Mouse (Mus musculus) limb, embryonic 13.5 days (tissue): ENCODE data around the gene Galm. TPM values are rescaled to one million over a fixed set of nuclear protein-coding genes. Genes with fewer than 3 reads are reported as not detected.

Experiments
- ATAC-seq: fragments of 200-750 bp; cut with Nextera tagmentation; 2 replicates; pipeline ENCODE4 v1.8.0; 2017; ENCODE audit warnings: low read depth, moderate number of reproducible peaks, moderate TSS enrichment; ENCODE audit not compliant: low FRiP score
- H3K27ac ChIP-seq: fragments of 300-500 bp; sonication (generic); 2 replicates; pipeline ENCODE4 v1.5.1; 2015; ENCODE audit warnings: inconsistent platforms, mild to moderate bottlenecking, moderate library complexity
- H3K27me3 ChIP-seq: fragments of 300-500 bp; sonication (generic); 2 replicates; pipeline ENCODE4 v1.6.1; 2015; ENCODE audit warnings: mild to moderate bottlenecking, inconsistent platforms
- H3K36me3 ChIP-seq: fragments of 300-500 bp; sonication (generic); 2 replicates; pipeline ENCODE4 v1.6.1; 2015; ENCODE audit warnings: inconsistent platforms, mild to moderate bottlenecking, moderate library complexity
- H3K4me1 ChIP-seq: fragments of 300-500 bp; sonication (generic); 2 replicates; pipeline ENCODE4 v1.6.1; 2015; ENCODE audit warnings: inconsistent platforms
- H3K4me2 ChIP-seq: fragments of 300-500 bp; sonication (generic); replicated peaks from 2 replicates; pipeline ENCODE4 v1.6.1; 2015; ENCODE audit warnings: inconsistent platforms, mild to moderate bottlenecking, moderate library complexity
- H3K4me3 ChIP-seq: fragments of 300-500 bp; sonication (generic); 2 replicates; pipeline ENCODE4 v1.5.1; 2015; ENCODE audit warnings: moderate library complexity, mild to moderate bottlenecking, inconsistent platforms
- H3K9ac ChIP-seq: fragments of 300-500 bp; sonication (generic); 2 replicates; pipeline ENCODE4 v1.6.1; 2015; ENCODE audit warnings: mild to moderate bottlenecking, inconsistent platforms
- H3K9me3 ChIP-seq: fragments of 300-500 bp; sonication (generic); 2 replicates; pipeline ENCODE4 v1.6.1; 2016; ENCODE audit warnings: inconsistent platforms
- WGBS: fragments of 180-500 bp; shearing (Covaris S2); methylation state at CpG from one replicate; pipeline ENCODE4 v1.1.7; 2015; 5-methylcytosine and 5-hydroxymethylcytosine counted together
- polyA plus RNA-seq: library from polyadenylated mRNA; unstranded; fragments of >200 nt; fragmentation: Nextera tagmentation; extraction: Ambion mirVana; gene quantifications from 2 replicates; pipeline ENCODE4 v1.2.1, GENCODE M21; 2015

Galm gene
- polyA plus RNA-seq = 15.5 and 17.2 TPM in 2 replicates

DNA sequence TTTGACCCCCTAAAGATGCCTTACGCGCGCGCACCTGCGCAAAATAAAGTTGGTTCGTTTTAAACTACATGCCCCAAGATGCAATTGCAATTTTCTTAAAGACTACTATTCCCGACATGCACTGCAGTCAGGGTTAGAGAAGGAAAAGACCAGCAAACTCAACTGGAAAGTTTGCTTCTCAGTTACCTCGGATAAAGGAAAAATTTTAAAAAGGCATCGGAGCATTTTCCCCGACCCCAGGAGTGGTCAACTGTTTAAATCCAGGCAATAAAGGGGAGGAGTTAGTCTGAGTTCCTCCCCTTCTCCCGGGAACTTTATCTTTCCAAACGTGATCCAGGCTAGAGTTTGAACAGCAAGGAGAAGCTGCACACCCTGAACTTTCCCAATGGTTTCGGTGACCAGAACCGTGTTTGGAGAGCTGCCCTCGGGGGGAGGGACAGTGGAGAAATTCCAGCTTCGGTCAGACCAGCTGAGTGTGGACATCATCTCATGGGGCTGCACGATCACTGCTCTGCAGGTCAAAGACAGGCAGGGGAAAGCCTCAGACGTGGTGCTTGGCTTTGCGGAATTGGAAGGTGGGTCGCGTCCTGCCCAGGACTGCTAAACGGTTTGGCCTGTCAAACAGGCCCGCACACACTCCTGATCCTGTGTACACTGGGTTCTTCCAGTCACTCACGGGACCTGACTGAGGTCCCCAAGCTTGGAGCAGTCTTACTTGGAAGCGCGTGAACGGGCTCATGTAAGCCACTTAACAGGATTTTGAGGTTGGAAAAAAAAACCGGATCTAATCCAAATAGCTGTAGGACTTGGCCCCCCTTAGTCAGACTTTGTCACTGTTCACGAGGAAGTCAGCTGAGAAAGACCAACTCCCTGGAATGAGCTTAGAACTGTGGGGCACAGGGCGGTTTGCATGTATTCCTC is at the start of gene Galm:
Gene Galm, plus strand, starts transcription at position 141 of the 921 bp plus-strand sequence.
- no peaks in the 10 kb centered on the region for H3K9me3 ChIP-seq
- WGBS = 7% methylated on average over 30 of the region's 30 CpGs
- peaks cover 22% of the 10 kb centered on the region for H3K4me1 ChIP-seq
- no peaks in the 10 kb centered on the region for H3K27me3 ChIP-seq
- H3K27ac ChIP-seq = peak within 1 kb of the TSS; percentile 72
- H3K4me2 ChIP-seq = peak within 1 kb of the TSS; percentile 82
- no peaks in the 10 kb centered on the region for H3K36me3 ChIP-seq
- H3K9ac ChIP-seq = peak within 1 kb of the TSS; percentile 72
- ATAC-seq = peak; percentile 88
- H3K4me3 ChIP-seq = peak within 1 kb of the TSS; percentile 55

DNA sequence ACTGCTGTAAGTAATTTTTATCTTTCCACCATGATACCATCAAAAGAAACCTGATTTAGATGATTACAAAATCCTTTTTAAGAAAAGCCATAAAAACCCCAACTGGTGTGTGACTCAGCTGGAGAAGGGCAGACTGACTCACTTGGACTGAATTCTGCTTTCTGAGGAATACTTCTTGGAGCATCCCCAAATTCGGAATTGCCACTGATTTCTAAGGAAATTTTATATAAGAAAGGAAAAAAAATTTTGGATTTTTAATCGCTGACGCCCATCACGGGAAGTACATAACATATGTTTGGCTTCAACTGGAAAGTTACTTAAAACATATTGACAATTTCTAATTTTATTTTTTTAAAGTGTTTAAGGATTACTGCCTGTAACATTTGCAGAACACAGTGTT is 48.5 kb upstream of the Galm start:
- no peak overlapping the region for H3K4me2 ChIP-seq
- ATAC-seq = no peak
- no peaks in the 10 kb centered on the region for H3K9me3 ChIP-seq
- WGBS = 86% methylated on average over 4 of the region's 4 CpGs
- no peak overlapping the region for H3K4me3 ChIP-seq
- H3K36me3 ChIP-seq = no peaks in the 10 kb centered on the region
- H3K9ac ChIP-seq = no peak overlapping the region
- no peaks in the 10 kb centered on the region for H3K27me3 ChIP-seq
- no peaks in the 10 kb centered on the region for H3K4me1 ChIP-seq
- H3K27ac ChIP-seq = no peak overlapping the region

DNA sequence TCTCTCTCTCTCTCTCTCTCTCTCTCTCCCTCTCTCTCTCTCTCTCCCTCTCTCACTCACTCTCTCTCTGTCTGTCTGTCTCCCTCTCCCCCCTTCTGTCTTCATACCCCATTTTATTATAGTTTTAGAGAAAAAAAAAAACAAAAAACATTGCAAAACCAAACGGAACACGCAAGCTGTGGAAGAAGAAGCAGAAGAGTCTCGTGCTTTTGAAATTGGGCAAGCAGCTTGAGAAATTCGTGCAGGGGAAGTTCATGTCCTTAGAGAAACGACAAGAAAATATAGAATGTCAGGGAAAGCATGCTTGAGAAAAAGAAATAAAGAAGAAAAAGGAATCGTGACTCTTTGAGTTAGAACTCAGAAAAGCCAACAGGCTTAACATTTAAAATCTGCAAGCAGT is 44.0 kb upstream of the Galm start:
- no peak overlapping the region for H3K4me2 ChIP-seq
- no peaks in the 10 kb centered on the region for H3K27me3 ChIP-seq
- peaks cover 7% of the 10 kb centered on the region; the same call in 1 of the 2 replicates for H3K9me3 ChIP-seq
- 72% methylated on average over 6 of the region's 6 CpGs for WGBS
- no peaks in the 10 kb centered on the region for H3K4me1 ChIP-seq
- H3K4me3 ChIP-seq = no peak overlapping the region
- H3K36me3 ChIP-seq = no peaks in the 10 kb centered on the region
- no peak overlapping the region for H3K27ac ChIP-seq
- ATAC-seq = no peak
- H3K9ac ChIP-seq = no peak overlapping the region

DNA sequence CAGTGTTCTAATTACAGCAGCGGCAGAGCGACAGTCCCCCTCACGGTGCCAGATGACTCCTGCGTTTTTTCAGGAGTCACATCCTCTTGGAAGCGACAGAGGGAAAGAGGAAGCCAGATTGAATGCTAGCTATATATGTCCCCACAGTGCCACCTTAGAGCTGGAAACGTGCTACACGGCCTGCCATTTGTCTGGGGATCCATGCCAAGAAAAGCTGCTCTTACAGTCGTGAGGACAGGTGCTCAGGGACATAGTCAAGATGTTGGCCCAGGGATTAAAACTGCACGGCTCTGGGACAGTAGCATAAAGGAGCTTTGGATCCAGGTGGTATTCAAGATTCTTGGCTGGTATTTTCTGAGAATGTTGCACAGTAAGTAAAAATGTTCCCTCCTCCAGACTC is 42.8 kb upstream of the Galm start:
- no peaks in the 10 kb centered on the region for H3K36me3 ChIP-seq
- no peaks in the 10 kb centered on the region for H3K27me3 ChIP-seq
- ATAC-seq = no peak
- 68% methylated on average over 9 of the region's 9 CpGs for WGBS
- H3K4me3 ChIP-seq = no peak overlapping the region
- no peak overlapping the region for H3K27ac ChIP-seq
- peaks cover 7% of the 10 kb centered on the region; the same call in 1 of the 2 replicates for H3K9me3 ChIP-seq
- no peak overlapping the region for H3K4me2 ChIP-seq
- no peak overlapping the region for H3K9ac ChIP-seq
- H3K4me1 ChIP-seq = no peaks in the 10 kb centered on the region

DNA sequence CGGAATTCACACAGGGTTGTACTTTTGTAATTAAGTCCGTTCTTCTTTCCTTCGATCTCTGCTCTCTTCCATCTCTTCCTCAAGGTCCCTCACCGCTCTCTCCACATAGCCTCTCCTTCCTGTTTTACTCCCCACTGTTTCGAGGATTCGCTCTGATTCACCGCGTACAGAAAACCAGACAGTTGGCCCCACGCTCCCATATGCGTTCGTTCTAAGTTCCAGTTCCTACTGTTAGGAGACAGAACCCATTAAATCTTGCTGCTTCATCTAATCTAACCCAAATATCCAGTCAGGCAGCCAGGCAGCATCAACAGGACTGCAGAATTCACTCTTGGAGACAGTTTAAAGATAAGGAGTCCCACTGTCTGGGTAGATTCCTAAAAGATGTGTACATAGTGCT is 40.7 kb upstream of the Galm start:
- Histone ChIP-seq H3K27me3 (no peaks in the 10 kb centered on the region), H3K9me3 (peaks cover 7% of the 10 kb centered on the region; the same call in 1 of the 2 replicates), H3K9ac (no peak overlapping the region), H3K4me3 (no peak overlapping the region), H3K4me2 (no peak overlapping the region), H3K4me1 (no peaks in the 10 kb centered on the region), H3K27ac (no peak overlapping the region), H3K36me3 (no peaks in the 10 kb centered on the region)
- WGBS = 90% methylated on average over 11 of the region's 11 CpGs
- ATAC-seq = no peak

DNA sequence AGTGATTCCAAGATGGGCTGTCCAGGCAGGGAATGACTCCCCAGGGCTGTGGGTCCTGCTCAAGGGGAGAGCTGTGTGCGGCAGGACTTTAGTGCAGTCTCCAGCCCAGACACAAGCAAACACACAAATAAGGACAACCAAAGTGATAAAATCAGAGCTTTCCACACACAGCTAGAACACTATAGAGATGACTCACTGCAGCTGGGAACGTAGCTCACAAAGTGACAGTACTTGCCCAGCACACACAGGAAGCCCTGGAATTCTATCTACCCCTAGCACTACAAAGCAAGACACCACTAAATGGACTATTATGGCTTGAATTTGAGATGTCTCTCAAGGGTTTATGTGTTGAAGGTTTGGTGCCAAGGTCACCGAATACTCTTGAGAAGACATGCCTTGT is 39.1 kb upstream of the Galm start:
- H3K4me3 ChIP-seq = no peak overlapping the region
- H3K36me3 ChIP-seq = no peaks in the 10 kb centered on the region
- peaks cover 7% of the 10 kb centered on the region; the same call in 1 of the 2 replicates for H3K9me3 ChIP-seq
- no peak overlapping the region for H3K27ac ChIP-seq
- WGBS = 97% methylated on average over 3 of the region's 3 CpGs
- H3K27me3 ChIP-seq = no peaks in the 10 kb centered on the region
- no peak for ATAC-seq
- no peak overlapping the region for H3K9ac ChIP-seq
- H3K4me1 ChIP-seq = no peaks in the 10 kb centered on the region
- no peak overlapping the region for H3K4me2 ChIP-seq

DNA sequence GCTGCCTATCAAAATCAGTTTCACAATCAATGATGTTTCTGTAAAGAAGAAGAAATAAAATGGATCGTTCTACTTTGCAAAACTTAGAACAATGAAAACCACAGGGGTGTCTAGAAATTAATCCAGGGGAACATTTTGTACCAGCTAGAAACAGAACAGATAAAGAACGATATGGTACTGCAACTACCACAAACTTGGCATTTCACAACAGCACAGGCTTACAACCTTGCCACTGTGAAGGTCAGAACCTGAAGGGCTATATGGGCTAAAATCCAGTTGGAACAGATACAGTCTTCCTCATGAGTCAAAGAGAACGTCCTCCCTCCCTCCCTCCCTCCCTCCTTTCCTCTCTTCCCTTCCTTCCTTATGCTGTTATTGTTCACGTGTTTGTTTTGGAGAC is 36.7 kb upstream of the Galm start:
- Histone ChIP-seq H3K4me2 (no peak overlapping the region), H3K4me1 (peaks cover 3% of the 10 kb centered on the region), H3K4me3 (no peak overlapping the region), H3K9ac (no peak overlapping the region), H3K36me3 (no peaks in the 10 kb centered on the region), H3K9me3 (peaks cover under 1% of the 10 kb centered on the region; the same call in 1 of the 2 replicates), H3K27me3 (no peaks in the 10 kb centered on the region), H3K27ac (no peak overlapping the region)
- no peak for ATAC-seq
- 83% methylated on average over 4 of the region's 4 CpGs for WGBS

DNA sequence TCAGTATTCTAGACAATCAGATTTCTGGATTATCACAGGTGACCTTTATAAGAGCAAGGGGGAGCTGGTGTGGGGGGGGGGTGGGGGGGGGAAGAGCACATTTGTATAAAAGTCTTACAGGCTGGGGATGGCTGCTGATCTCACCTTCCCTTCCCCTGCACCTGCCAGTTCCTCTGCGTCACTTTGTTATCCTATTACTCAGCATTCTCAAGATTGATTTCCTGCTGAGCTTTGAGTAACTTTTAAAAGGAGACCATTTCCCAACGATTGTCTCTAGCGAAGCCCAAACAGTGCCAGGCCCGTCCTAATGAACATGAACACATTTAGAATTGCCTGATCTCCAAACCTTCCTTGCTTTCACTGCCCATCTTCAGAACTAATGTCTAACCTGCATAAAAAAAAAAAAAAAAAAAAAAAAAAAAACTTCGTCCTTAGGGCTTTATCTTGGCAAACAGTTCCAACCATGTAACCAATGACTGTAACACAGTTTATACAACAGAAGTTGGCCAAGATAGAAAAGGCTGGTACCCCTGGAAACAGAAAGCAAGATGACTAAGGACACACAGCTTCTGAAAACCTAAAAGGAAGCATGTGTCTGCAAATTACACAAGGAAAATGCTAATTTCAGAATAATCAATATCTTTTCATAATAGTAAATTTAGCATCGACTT is 35.3 kb upstream of the Galm start:
- H3K9me3 ChIP-seq = no peaks in the 10 kb centered on the region
- no peaks in the 10 kb centered on the region for H3K36me3 ChIP-seq
- H3K4me2 ChIP-seq = no peak overlapping the region
- WGBS = 51% methylated on average over 6 of the region's 6 CpGs
- peaks cover 12% of the 10 kb centered on the region for H3K4me1 ChIP-seq
- H3K27ac ChIP-seq = no peak overlapping the region
- no peaks in the 10 kb centered on the region for H3K27me3 ChIP-seq
- H3K4me3 ChIP-seq = no peak overlapping the region
- ATAC-seq = no peak
- no peak overlapping the region for H3K9ac ChIP-seq

DNA sequence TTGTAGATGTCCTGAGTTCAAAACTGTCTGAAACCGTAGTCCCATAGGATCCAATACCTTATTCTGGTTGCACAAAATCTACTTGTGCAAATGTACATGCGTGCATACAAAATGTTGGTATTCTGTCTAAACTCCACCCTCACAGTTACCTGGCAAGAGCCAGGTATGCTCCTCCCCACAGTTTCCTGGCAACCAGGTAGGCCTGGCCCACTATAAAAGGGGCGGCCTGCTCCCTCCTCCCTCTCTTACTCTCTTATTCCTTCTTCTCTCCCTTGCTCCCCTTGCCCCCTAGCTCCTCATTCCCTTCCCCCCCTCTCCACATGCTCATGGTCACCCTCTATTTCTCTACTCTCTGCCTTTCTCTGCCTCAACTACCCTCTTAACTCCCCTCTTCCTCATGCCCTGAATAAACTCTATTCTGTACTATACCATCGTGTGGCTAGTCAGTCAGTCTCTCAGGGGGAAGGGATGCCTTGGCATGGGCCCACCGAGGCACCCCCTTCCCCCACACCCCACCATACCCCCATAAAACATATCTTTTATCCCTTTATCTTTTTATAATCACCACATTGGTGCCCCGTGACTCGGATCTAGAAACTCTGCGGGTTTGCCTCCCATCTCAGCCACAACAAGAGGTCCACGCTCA is 31.9 kb upstream of the Galm start:
- Histone ChIP-seq H3K36me3 (no peaks in the 10 kb centered on the region), H3K4me1 (peaks cover 12% of the 10 kb centered on the region), H3K4me2 (peak overlapping the region; percentile 56), H3K9ac (0 out of 2 replicates have a peak overlapping the region, but pooled peaks have one; percentile 51), H3K9me3 (no peaks in the 10 kb centered on the region), H3K4me3 (no peak overlapping the region), H3K27me3 (no peaks in the 10 kb centered on the region), H3K27ac (no peak overlapping the region)
- 83% methylated on average over 9 of the region's 9 CpGs for WGBS
- no peak for ATAC-seq

DNA sequence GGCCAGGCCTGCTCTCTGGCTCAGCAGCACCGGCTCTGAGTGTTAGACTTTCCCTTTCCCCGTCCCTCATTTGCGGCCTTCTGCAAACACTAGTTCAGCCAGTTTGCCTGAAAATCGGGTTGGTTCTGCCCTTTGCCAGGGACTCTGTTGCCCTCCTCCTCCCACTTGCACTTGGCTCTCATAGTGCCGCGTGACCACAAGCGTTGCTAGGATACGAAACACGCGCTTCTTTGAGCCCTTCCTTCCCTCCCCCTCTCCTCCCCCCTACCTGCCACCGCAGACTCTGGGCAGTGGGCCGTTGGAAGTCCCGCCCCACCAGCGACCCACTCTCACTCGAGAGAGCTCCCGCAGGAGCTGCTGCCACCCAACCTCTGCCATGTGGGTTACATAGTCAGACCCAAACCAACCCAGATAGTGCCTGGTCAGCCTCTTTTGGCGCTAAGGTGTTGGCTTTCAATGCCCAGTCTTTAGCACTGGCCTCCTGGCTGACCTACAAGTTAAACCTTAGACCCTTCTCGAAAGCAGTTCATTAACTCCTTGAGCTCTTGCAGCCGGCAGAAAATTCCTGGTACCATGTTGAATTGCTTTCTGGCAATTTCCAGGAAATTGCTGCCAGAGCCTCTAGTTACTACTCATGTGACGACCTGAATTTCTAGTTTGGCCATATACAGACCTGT is 31.1 kb upstream of the Galm start:
- no peak for ATAC-seq
- H3K27me3 ChIP-seq = no peaks in the 10 kb centered on the region
- H3K9ac ChIP-seq = peak overlapping the region; percentile 51; the same call in 1 of the 2 replicates
- no peaks in the 10 kb centered on the region for H3K9me3 ChIP-seq
- no peaks in the 10 kb centered on the region for H3K36me3 ChIP-seq
- H3K4me1 ChIP-seq = peaks cover 12% of the 10 kb centered on the region
- H3K27ac ChIP-seq = no peak overlapping the region
- peak overlapping the region; percentile 56 for H3K4me2 ChIP-seq
- 15% methylated on average over 20 of the region's 20 CpGs for WGBS
- peak overlapping the region; percentile 21 for H3K4me3 ChIP-seq

DNA sequence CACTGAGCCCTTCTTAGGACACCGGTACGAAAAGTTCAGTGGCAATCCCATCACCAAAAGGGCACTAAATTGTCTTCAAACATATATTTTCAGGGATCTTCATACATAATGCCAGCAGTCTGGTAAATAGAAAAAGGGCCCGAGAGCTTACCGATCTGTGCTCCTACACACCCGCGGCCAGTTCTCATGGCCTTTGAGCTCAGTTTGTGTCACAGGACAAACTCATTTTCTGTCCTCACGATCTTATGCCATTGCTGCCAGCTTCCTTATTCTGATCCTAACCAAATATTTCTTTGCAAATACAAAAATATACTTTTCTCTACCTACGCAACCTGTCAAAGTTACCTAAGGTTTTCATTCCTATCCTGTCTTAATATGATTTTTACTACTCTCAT is 30.6 kb upstream of the Galm start:
- no peak overlapping the region for H3K4me2 ChIP-seq
- no peaks in the 10 kb centered on the region for H3K9me3 ChIP-seq
- 89% methylated on average over 8 of the region's 8 CpGs for WGBS
- ATAC-seq = no peak
- no peak overlapping the region for H3K9ac ChIP-seq
- H3K27ac ChIP-seq = no peak overlapping the region
- H3K4me1 ChIP-seq = peaks cover 12% of the 10 kb centered on the region
- H3K27me3 ChIP-seq = no peaks in the 10 kb centered on the region
- H3K4me3 ChIP-seq = no peak overlapping the region
- H3K36me3 ChIP-seq = no peaks in the 10 kb centered on the region
